Mouse (Mus musculus) Muller cell, postnatal 12 days (primary cell): ENCODE measurements around the gene U90926.

Experiments used
- DNase-seq: peaks from one replicate; pipeline ENCODE4 v3.0.0-alpha.2; 2015; ENCODE audit errors: inconsistent ontology term

The U90926 gene

DNA sequence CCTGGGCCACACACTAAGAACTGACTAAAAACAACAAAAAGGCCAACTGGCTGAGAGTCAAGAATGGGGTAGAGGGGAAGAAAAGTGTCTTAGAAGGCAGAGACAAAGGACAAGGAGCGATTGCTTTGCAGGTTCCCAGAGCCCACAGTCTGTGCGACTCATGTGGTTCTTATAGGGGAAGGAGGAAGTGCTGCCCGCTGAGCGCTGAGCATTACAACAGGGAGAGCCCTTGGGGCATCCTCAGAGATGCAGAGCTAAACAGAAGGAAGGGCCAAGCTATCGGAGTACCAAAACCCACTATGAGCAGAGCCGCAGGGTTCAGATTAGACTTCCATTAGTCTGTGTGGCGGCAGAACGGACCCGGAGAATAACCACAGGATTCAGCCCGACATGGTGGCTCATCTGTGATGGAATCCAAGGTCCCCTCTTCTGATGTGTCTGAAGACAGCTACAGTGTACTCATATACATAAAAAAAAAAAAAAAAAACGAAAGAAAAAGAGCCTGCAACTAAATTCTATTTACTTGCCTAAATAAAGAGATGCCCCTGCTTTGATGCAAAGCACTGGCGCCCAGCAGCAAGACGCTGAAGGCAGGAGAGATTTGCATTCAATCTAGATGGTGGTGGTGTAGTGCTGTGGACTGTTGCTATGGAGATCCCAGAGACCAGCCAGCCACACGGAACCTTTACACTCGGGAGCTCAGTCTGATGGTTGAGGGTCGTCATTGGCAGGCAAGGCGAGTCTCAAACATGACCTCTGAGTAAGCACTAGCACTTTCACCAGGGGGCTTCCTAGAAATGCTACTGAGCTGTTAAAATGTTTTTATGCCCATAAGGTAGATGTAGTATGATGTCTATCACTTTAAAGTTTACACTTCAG lies 3.9 kb upstream of the U90926 start:
- DNase-seq, result peak; percentile 12

DNA sequence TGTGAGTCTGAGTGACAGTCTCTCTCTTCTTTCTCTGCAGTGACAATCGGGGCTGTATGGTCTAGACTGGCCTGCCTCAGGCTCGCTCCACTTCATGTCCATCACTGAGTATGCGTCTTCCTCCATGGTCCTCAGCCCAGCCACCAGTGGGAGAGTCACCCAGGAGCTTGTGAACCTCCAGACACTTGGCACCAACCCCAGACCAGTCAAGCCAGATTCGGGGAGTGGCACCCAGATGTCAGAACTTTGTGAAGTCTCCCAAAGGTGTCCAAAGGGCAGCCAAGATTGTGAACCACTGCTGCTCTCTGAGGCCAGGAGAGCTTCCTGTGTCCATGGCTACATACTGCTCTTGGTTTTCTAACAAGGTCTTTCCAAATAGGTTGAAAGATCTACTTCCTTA lies 3.0 kb downstream of the U90926 start:
- DNase-seq, result no peak

DNA sequence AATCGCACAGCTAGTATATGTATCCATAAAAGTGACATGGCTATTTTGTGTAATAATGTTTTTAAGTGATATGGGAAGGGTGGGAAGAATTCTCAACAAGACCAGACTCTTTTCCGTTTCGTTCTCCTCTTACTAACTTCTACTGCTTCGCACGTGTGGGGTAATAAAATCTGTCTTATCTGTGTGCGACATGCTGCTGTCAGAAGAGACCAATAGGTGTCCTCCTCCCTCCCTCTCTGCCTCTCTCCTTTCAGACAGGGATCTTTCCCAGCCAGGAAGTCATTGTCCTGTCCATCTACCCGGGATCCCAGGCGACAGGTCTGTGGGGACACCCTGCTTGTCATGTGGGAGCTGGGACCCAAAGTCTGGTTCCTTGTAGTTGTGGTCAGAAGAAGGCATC lies 5.0 kb downstream of the U90926 start:
- no peak for DNase-seq

DNA sequence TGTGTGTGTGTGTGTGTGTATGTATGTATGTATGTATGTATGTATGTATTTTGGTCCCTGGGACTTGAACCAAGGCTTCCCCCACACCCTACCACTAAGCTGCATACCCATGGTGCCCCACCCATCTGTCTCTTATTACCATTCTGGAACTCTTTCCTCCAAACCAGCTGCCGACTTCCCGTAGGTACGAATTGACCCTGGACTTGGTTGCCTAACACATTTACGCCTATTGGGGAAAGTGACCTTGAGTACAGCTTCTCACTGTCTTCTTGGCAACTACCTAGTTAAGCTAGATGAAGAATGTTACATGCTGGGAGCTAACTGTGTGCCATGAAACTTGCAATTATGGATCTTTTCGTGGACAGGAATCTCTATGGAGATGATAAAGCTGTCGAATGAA lies 9.1 kb downstream of the U90926 start:
- no peak for DNase-seq

DNA sequence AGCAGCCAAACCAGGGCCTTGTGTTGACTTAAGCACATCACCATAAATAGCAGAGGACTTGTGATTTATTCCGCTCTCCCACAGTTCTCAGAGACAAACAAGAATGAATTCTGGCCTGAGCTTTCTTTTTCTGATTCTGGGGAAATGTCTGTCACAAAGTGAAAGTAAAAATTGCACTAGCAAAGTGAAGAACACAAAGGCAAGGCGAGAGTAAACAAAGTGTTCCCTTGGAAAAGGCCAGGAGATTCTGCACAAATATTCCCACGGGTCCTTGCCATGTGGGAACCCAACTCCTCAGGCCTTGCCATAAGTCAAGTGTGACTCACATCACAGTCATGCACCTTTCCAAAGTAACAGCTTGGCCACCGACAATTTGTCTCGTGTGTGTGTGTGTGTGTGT lies 9.5 kb downstream of the U90926 start:
- no peak for DNase-seq

DNA sequence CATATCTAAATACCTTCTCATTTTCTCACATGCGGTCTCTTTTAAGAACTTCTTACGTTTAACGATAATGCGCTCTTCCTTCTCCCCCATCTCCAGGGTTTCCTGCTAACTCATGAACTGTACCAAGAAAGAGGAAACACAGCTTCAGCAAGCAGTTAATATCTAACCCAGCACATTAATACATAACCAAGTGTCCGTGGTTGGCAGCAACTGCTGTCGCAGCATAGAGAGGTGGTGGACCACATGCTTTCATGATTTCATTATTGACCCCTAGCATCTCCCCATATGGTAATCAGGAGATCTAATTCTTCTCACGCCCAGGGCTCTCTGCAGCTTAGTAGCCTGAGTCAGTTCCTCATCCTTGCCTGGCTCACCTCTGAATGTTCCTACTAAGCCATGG lies 10.0 kb downstream of the U90926 start:
- no peak for DNase-seq

DNA sequence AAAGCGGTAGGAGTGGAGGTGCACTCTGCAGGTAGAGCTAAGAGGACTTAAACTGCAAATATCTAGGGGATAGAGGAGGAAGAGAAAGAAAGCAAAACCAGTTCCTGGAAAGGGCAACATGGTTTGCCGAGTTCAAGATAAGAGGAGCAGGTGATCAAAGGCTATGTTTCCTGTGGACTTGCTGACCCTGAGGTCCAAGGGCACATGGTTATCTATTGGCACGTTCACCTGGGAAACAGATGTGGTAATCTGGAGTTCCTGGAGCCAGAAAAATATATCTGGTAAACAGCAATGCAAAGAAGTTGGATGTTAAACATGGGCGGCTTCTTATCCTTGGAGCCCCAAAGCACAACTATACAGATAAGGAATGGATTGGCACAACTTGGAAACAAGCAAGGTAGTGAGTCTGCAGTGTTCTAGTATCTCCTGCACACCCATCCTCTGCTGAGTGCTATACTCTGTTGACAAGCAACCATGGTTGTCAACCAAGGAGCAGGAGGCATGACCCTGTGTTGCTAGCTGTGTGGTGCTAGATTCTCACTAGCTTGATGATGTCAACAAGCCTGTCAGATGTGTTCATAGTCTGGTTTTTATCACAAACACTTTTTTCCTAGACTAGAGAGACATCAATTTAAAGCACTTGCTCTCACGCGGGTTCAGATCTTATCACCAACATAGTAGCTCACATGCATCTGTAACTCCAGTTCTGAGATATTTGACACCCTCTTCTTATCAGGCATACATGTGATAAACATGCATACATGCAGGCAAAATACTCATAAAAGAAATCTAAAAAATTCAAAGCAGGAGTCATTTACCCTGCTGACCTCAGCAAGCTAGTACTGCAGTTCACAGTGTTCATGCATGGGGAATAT lies 10.8 kb downstream of the U90926 start:
- no peak for DNase-seq

DNA sequence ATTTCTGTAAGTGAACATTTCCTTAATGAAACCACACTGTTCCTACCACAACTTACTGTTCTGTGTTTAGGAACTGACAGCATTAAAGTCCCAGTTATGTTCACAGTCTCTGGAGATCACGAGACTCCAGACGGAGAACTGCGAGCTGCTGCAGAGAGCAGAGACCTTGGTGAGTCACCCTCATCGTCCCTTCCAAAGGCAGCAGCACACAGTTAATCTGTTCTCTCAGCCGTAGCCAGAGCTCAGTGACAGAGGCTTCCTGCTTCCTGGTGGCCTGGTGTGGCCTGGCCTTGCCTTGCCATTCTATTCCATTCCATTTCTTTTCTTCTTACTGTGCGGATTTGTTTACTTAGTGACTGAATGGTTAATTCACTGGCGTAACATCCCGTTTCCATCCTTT lies 16.9 kb downstream of the U90926 start:
- DNase-seq, result no peak

DNA sequence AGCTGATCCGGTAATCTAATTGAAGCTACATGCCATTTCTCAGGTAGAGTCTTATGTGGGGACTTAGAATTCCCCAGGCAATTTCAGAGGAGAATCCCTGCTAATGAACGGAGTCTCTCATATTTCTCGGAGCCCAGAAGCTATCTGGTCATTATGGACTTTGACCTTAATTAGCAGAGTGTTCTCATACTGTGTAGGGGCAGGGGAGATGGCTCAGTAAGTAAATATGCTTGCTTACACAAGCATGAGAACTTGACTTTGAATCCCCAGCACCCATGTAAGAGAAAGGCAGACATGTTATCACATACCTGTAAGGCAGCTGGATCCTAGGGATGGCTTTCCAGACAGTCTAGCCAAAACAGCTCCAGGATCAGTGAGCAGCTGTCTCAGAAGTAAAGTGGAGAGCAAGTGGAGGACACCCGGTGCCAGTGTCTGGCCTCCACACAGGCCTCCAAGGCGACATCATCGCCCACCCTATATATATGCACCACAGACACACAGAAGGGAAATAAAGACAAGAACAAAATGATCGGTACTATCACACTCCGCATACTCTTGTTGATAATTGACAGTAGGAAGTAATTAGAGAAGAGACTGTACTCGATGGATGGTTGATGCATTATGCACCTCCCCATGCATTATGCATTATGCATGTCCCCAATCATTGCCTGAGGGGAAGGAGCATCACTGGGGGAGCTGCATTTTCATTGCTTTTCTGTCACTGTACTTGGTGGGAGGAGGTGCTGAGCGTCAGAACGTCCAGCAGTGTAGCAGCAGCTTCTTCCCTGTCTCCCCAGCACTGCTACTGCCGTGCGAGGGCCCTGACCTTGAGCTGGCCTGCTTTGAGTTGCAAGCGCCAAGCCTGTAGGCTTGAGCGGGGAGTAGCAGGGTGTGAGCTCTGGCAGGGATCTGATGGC lies 18.1 kb downstream of the U90926 start:
- DNase-seq, result no peak

DNA sequence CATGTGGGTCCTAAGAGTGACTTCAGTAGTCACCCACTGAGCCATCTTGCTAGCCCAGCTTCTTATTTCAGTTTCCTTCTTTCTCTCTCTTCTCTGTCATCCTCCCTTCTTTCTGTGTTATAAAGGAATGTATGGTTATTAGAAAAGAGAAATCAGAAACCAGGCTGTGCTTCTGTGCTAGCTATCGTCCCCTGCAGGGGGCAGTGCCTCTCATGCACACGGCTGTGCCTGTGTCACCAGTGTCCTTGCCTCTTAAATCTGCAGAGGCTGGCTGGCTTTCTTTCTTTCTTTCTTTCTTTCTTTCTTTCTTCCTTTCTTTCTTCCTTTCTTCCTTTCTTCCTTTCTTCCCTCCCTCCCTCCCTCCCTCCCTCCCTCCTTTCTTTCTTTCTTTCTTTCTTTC lies 19.5 kb downstream of the U90926 start:
- peak; percentile 21 for DNase-seq

DNA sequence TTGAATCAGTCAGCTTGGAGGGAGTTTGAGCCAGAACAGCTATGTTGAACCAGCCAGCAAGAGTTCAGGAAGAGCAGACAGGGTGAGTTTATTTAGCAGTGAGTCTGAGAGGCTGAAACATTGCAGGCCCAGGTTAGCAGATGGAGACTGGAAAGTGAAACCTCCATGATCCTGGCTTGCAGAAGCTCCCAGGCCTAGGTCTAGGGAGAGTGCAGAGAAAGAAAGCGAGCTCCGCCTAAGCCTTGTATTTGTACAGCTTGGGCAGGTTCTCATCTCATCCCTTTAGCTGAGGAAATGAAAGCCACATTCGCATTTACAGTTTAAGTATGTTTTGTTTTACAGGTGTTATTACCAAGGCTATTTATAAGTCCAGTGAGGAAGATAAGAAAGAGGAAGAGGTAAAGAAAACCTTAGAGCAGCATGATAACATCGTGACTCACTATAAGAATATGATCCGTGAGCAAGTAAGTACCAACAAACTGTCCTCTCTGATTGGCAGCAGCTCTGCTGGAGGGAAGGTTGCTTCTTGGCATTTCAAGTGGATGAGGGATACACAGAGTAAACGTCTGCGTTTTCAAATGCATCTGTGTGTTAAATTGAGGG lies 26.2 kb downstream of the U90926 start:
- DNase-seq, result no peak

DNA sequence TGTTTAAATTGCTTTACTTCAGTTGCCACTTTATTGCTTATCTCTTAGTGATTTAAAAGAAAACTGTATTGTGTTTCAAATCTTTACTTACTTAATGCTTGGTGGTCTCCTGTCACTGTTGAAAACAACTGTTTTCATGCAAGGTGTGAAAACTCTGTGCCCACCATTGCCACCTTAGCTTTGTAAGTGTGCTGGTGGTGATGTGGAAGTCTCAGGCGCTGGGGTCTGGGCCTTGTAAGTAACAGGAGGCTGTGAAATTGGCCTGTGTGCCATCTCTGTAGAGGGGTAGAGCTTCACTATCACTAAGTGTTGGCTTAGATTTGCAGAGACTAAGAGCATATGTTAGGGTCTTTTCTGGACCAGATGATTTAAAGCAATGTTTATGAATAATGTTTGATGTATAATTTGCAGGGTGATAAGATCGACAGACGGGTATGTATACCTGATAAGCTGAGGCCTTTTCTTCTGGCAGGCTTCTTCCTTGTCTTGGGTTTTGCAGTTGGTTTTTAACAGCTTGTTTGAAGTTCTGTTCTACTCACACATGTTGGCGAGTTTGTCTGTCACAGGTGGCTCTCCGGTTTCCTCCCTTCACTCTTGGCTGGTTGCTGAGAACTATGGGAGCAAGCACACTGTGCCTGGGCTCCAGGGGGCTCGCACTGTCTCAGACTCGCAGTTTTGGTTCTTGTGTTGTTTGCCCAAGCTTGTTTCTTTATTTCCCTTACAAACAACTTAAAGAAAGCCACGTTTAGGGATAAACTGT lies 32.0 kb downstream of the U90926 start:
- no peak for DNase-seq

DNA sequence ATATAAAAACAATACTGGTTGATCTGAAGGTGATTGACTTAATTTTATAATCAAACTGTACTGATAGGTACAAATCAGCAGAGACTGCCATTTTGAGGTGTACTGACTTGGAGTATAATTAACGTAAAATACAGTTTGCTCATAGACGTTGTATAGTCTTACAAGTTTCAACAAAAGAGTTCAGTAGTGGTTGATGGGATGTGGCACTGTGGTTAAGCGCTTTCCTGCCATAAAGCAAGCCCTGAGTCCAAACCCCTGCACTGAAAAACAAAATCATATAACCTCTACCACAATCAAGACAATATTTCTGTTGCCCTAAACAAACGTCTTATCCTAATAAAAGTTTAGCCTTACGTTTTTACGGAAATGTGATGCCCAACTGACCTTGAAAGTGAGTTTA lies 49.2 kb downstream of the U90926 start:
- DNase-seq, result no peak
